18 mouse cellular contexts compared by ENCODE assay signal in genomic region chr1:178609151-178609775, GRCm38 (mm10).
DNase-seq lines count a peak whose midpoint lies in the region; ATAC-seq lines count a peak whose summit lies in the region.
"Had no signal": no experiment of that assay in that cellular context is flagged by ENCODE, and none has a peak within 500 bp of the region (broad histone marks: within the 10 kb centered on the region; RNA-seq: fewer than 3 reads in every experiment).

No protein-coding gene starts in this region.

- no peak overlapping the region for H3K9ac ChIP-seq in embryonic facial prominence, embryonic 14.5 days (ENCODE audit: low read depth, low read length)
- H3K9ac ChIP-seq in midbrain, embryonic 16.5 days (ENCODE audit: low read depth, low read length): no peak overlapping the region
- no peak overlapping the region for H3K9ac ChIP-seq in hindbrain, embryonic 13.5 days
- H3K9ac ChIP-seq in neural tube, embryonic 12.5 days: no peak overlapping the region
- H3K9ac ChIP-seq: liver, embryonic 12.5 days; lung, embryonic 14.5 days had no signal

- ATAC-seq in embryonic facial prominence, embryonic 14.5 days (ENCODE audit: low read depth): 0 out of 2 replicates have a peak, but pooled peaks have one; percentile 30
- no peak for ATAC-seq in midbrain, embryonic 16.5 days
- ATAC-seq in hindbrain, embryonic 13.5 days (ENCODE audit: low FRiP score): peak; percentile 15; the same call in 1 of the 2 replicates
- ATAC-seq in neural tube, embryonic 12.5 days (ENCODE audit: low FRiP score, low read depth): 0 out of 2 replicates have a peak, but pooled peaks have one; percentile 13
- ATAC-seq: inflammation-experienced regulatory T-cells, adult 6 months; liver, embryonic 12.5 days had no signal

- no peaks in the 10 kb centered on the region for H3K36me3 ChIP-seq in embryonic facial prominence, embryonic 14.5 days (ENCODE audit: control insufficient read depth, insufficient read depth, low read length)
- no peaks in the 10 kb centered on the region for H3K36me3 ChIP-seq in embryonic facial prominence, embryonic 10.5 days (replicated peaks)
- no peaks in the 10 kb centered on the region for H3K36me3 ChIP-seq in midbrain, embryonic 10.5 days
- no peaks in the 10 kb centered on the region for H3K36me3 ChIP-seq in midbrain, embryonic 16.5 days (ENCODE audit: control insufficient read depth, insufficient read depth, low read length)
- H3K36me3 ChIP-seq in hindbrain, embryonic 13.5 days: no peaks in the 10 kb centered on the region
- no peaks in the 10 kb centered on the region for H3K36me3 ChIP-seq in neural tube, embryonic 12.5 days
- H3K36me3 ChIP-seq: liver, embryonic 12.5 days had no signal

- no peak overlapping the region for H3K4me3 ChIP-seq in embryonic facial prominence, embryonic 14.5 days (ENCODE audit: low read depth, low read length)
- H3K4me3 ChIP-seq in embryonic facial prominence, embryonic 10.5 days: no peak overlapping the region
- no peak overlapping the region for H3K4me3 ChIP-seq in midbrain, embryonic 10.5 days
- no peak overlapping the region for H3K4me3 ChIP-seq in midbrain, embryonic 16.5 days (ENCODE audit: low read depth, low read length)
- H3K4me3 ChIP-seq in hindbrain, embryonic 13.5 days: no peak overlapping the region
- H3K4me3 ChIP-seq in neural tube, embryonic 12.5 days: no peak overlapping the region
- H3K4me3 ChIP-seq: left cerebral cortex, adult 2 months; liver, embryonic 12.5 days; myocyte had no signal

- no peak overlapping the region for H3K4me2 ChIP-seq in embryonic facial prominence, embryonic 14.5 days (ENCODE audit: low read depth, low read length)
- no peak overlapping the region for H3K4me2 ChIP-seq in midbrain, embryonic 16.5 days (ENCODE audit: low read length)
- no peak overlapping the region for H3K4me2 ChIP-seq in hindbrain, embryonic 13.5 days
- H3K4me2 ChIP-seq in neural tube, embryonic 12.5 days (replicated peaks): no peak overlapping the region
- H3K4me2 ChIP-seq: liver, embryonic 12.5 days; lung, embryonic 14.5 days had no signal

- H3K27me3 ChIP-seq in embryonic facial prominence, embryonic 14.5 days (replicated peaks; ENCODE audit: control insufficient read depth, insufficient read depth, low read length): no peaks in the 10 kb centered on the region
- H3K27me3 ChIP-seq in embryonic facial prominence, embryonic 10.5 days (replicated peaks; ENCODE audit: low read depth, poor library complexity, severe bottlenecking): no peaks in the 10 kb centered on the region
- no peaks in the 10 kb centered on the region for H3K27me3 ChIP-seq in midbrain, embryonic 10.5 days (ENCODE audit: low read depth, poor library complexity, severe bottlenecking)
- no peaks in the 10 kb centered on the region for H3K27me3 ChIP-seq in midbrain, embryonic 16.5 days (ENCODE audit: control insufficient read depth, insufficient read depth, low read depth, low read length)
- no peaks in the 10 kb centered on the region for H3K27me3 ChIP-seq in hindbrain, embryonic 13.5 days
- H3K27me3 ChIP-seq in neural tube, embryonic 12.5 days (replicated peaks): no peaks in the 10 kb centered on the region
- H3K27me3 ChIP-seq: CH12.LX had no signal

- no peaks in the 10 kb centered on the region for H3K9me3 ChIP-seq in embryonic facial prominence, embryonic 14.5 days (ENCODE audit: control insufficient read depth, low read length)
- no peaks in the 10 kb centered on the region for H3K9me3 ChIP-seq in embryonic facial prominence, embryonic 10.5 days
- H3K9me3 ChIP-seq in midbrain, embryonic 10.5 days (replicated peaks): no peaks in the 10 kb centered on the region
- no peaks in the 10 kb centered on the region for H3K9me3 ChIP-seq in midbrain, embryonic 16.5 days (replicated peaks; ENCODE audit: control insufficient read depth, low read length, poor library complexity, severe bottlenecking)
- no peaks in the 10 kb centered on the region for H3K9me3 ChIP-seq in hindbrain, embryonic 13.5 days
- H3K9me3 ChIP-seq in neural tube, embryonic 12.5 days: no peaks in the 10 kb centered on the region
- H3K9me3 ChIP-seq: liver, embryonic 12.5 days had no signal

- 73% methylated on average over 8 of the region's 8 CpGs for WGBS in embryonic facial prominence, embryonic 14.5 days
- 76% methylated on average over 8 of the region's 8 CpGs for WGBS in embryonic facial prominence, embryonic 10.5 days
- 63% methylated on average over 8 of the region's 8 CpGs for WGBS in midbrain, embryonic 10.5 days
- 31% methylated on average over 8 of the region's 8 CpGs for WGBS in midbrain, embryonic 16.5 days
- 45% methylated on average over 8 of the region's 8 CpGs for WGBS in hindbrain, embryonic 13.5 days
- 47% methylated on average over 8 of the region's 8 CpGs for WGBS in neural tube, embryonic 12.5 days

- peaks cover 15% of the 10 kb centered on the region; the same call in 1 of the 2 replicates for H3K4me1 ChIP-seq in embryonic facial prominence, embryonic 14.5 days (ENCODE audit: control insufficient read depth, insufficient read depth, low read length)
- H3K4me1 ChIP-seq in embryonic facial prominence, embryonic 10.5 days: peaks cover 32% of the 10 kb centered on the region
- H3K4me1 ChIP-seq in midbrain, embryonic 10.5 days: peaks cover 39% of the 10 kb centered on the region
- peaks cover 15% of the 10 kb centered on the region for H3K4me1 ChIP-seq in midbrain, embryonic 16.5 days (ENCODE audit: control insufficient read depth, insufficient read depth, low read length)
- H3K4me1 ChIP-seq in hindbrain, embryonic 13.5 days (replicated peaks): peaks cover 38% of the 10 kb centered on the region
- peaks cover 29% of the 10 kb centered on the region for H3K4me1 ChIP-seq in neural tube, embryonic 12.5 days
- H3K4me1 ChIP-seq: liver, embryonic 12.5 days had no signal

- no peak for DNase-seq in embryonic facial prominence, embryonic 14.5 days (ENCODE audit: low spot score)
- DNase-seq in embryonic facial prominence, embryonic 10.5 days (ENCODE audit: low spot score): no peak
- peak; percentile 21 for DNase-seq in midbrain, embryonic 10.5 days (ENCODE audit: low spot score)
- no peak for DNase-seq in layer of hippocampus, postnatal 25 days (ENCODE audit: extremely low spot score in 1 of 2, low spot score in 1 of 2)
- no peak for DNase-seq in gastrocnemius, adult 8-10 months (ENCODE audit: low spot score in 2 of 2)
- DNase-seq: adrenal gland, postnatal 25 days; cerebellum, adult 9-10 months had no signal

- H3K27ac ChIP-seq in embryonic facial prominence, embryonic 14.5 days (replicated peaks; ENCODE audit: low read depth, low read length): no peak overlapping the region
- no peak overlapping the region for H3K27ac ChIP-seq in embryonic facial prominence, embryonic 10.5 days (replicated peaks)
- peak overlapping the region; percentile 64 for H3K27ac ChIP-seq in midbrain, embryonic 10.5 days (replicated peaks)
- no peak overlapping the region for H3K27ac ChIP-seq in midbrain, embryonic 16.5 days (ENCODE audit: low read length)
- peak overlapping the region; percentile 68 for H3K27ac ChIP-seq in hindbrain, embryonic 13.5 days
- no peak overlapping the region for H3K27ac ChIP-seq in neural tube, embryonic 12.5 days
- H3K27ac ChIP-seq: left cerebral cortex, adult 2 months; liver, embryonic 12.5 days; macrophage; stomach, postnatal 0 days had no signal

Comparison
In these comparisons a context has a peak if more than half of its experiments do, and no peak if none do; other contexts are left out.
1. H3K27ac ChIP-seq: peak in midbrain, embryonic 10.5 days (single experiment) and hindbrain, embryonic 13.5 days (single experiment); none in embryonic facial prominence, embryonic 14.5 days (single experiment), embryonic facial prominence, embryonic 10.5 days (single experiment), midbrain, embryonic 16.5 days (single experiment) and neural tube, embryonic 12.5 days (single experiment).